Mouse (Mus musculus) liver, adult (tissue): ENCODE measurements at regions not wholly inside any gene's neighbourhood (a gene's known extent, or its start where the extent isn't known, plus 50 kb on each side); places are given as distances from the start of the nearest gene placed in this dataset.

Experiments used
- GATA4 ChIP-seq: IDR thresholded peaks from 2 replicates; pipeline ENCODE4 v1.6.1; 2014; ENCODE audit warnings: mild to moderate bottlenecking, low read length; ENCODE audit not compliant: insufficient replicate concordance

DNA sequence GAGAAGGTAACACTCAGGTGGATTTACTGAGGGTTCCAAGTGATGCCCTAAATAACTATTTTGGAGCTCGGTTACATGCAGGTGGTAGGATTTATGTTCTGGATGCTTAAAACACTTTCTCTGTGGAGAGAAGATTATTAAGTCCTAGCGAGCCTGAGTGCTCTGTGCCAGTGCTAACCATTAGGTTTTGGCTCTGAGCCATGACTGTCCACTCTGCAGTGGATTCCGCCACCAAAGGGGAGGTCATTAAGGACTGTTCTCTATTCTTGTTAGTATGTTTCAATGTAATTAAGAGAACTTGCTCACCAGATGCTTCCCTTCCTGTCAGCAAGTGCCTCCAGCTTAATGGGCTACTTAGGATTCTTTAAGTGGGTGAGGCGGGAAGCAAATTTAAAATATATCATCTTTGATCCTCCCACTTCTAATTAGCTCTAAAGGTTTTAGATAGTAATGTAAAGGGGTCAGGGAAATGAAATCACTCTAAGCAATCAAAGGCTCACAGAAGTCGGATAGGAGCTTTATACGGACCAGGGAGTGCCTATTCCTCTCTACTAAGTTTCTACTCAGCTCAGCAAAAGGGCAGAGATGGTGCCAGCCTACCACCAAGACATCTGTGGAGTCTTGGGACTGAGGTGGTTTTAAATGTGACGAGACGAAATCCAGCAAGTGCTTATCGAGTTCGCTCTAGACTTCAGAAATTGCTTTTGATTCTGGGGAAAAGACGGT lies 301.6 kb upstream of the Gm15217 start:
- TF ChIP-seq GATA4, result no peak

DNA sequence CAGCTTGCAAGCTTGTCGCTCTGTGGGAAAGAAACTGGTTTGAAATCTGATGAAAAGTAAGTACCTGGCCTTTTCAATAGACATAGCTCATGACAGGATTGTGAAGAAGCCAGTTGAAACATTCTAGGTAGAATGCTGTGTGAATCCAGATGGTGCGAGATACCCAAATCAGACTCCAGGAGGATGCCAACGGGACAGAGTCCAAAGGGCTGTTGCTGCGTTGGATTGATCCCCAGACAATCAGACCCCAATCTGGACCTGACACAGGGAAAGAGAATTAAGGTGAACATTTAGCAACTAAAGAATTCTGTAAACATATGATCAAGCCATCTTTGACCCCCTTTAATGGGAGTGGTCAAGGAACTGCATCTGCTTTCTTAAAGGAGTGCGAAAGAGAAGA lies 296.6 kb upstream of the Gm15217 start:
- no peak for TF ChIP-seq GATA4

DNA sequence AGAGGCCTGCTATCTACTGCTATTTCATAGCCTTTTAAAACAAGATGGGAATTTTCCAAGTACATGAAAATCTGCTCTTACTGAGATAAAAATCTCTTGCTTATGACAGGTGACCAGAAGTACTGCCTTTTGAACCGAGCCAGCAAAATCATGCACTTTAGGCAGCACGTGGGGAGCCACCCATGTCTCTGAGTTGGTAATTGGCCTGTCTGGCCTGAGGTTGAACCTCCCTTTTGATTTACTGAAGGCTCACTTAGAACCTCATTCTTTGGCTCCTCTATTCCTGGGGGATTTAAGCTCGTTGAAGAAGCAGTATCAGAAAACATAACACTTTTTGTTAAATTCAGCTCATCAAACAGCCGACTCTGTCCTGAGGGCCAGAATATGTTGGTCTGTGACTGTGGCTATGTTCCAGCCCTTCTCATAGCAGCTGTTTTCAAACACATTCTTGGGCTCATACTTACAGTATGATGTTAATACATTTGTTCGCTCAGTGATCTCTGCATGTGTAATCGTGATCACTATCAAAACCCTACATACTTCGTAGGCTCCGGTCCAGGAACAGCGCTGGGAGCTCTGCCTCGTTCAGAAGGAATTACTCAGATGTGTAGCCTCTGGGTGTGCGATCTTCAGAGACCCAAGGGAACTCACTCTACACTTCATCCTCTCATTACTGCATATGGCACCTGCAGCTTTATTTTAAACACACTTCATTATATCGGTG lies 290.1 kb upstream of the Gm15217 start:
- TF ChIP-seq GATA4, result no peak

DNA sequence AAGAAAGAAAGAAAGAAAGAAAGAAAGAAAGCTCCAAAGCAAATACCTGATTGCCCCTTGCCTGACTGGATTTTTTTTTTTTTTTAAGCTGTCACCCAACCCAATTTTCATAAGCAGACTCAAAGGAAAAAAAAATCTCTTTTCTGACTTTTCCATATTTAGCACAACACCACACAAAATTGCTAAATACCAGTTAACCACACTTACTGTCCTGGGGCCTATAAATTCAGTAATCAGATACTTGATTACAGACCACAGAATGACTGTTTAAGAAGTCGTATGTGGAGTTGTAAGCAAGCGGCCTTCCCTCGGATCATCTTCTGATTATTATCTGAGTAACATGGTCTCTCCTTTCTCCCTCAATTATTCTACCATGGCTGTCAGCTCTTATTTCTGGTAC lies 263.3 kb upstream of the Gm15217 start:
- no peak for TF ChIP-seq GATA4

DNA sequence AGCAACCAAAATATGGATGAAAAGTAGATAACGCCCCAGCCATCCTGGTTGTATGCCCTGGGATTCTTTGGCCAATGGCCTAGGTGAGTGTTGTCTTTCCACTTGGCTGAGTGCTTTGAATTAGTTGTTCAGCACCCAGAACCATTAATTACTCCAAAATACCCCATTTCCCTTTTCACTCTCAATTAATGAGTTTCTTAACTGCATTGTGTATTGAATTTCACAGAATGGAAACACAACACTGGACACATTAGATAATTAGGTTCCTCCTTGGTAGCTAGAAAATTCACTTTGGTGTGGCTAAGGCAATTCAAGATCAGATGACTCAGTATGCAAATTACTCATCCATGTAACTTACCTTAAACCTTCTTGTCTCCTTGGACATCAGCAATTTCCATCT lies 252.7 kb upstream of the Gm15217 start:
- TF ChIP-seq GATA4, result no peak

DNA sequence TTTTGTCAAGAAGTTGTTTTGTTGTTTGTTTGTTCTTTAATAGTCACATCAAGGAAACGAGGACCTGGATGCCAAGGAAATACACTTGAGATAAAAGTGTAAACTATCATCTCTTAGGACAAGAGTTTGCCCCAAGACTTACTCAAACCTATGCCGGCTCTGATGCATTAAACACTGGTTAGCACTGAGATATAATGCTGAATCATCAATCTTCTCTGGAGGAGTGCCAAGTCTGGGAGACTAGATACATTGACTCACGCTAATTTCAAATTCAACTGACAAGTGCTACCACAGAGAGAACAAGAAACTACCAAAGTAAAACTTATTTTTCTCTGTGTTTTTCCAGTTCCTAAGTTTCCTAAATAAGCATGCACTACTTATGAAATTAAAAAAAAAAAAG lies 249.5 kb upstream of the Gm15217 start:
- TF ChIP-seq GATA4, result no peak

DNA sequence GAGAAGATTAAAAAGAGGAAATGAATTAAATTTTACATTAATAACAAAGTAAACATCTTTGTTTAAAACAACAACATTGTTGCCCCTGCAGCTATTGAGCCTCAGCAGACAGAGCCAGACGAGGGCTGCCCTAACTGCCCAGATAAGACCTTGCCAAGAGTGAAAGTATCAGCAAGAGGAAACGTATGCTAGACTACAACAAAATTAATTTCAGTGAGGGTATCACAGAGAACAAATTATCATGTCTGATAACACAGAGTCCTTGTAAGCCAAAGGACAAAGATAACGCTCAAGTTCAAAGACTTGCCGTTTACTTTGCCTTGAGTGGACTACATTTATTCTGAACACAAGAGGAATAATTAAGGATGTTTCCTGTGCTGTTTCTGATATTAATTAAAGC lies 235.0 kb upstream of the Gm15217 start:
- peak; percentile 76 for TF ChIP-seq GATA4

DNA sequence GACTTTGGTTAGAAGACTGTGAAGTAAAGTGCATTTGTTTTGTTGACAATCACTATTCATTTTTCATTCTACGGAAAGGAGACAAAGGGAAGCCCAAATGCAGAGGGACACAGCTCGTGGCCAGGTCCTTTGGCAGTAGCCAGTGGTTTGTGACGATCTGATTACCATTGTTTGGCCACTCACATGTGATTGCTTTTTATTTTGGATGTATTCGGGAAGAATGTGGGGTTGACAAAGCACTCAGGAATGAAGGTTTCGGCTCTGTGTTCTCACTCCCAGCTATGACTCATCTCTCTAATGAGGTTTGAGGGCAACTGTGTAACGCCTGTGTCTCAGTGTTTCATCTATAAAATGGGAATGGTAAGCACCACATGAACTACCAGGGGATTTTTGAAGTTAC lies 234.5 kb upstream of the Gm15217 start:
- no peak for TF ChIP-seq GATA4

DNA sequence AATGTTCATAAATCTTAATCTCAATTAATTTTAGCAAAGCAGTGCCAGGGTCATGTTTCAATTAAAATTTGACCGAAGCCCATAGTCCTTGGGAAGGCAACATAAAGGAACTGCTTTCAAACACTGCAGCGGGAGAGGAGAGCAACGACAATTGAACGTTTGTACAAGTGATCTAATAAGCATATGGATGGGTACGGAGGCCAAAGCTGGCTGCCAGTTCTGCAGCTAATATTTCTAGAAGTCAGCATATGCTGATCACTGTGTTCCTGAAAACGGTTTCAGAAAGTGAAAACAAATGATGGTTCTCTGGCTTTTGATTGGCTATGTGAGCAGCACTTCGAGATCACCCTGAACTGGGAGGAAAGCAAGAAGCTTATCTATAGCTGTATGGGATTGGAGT lies 233.6 kb upstream of the Gm15217 start:
- no peak for TF ChIP-seq GATA4

DNA sequence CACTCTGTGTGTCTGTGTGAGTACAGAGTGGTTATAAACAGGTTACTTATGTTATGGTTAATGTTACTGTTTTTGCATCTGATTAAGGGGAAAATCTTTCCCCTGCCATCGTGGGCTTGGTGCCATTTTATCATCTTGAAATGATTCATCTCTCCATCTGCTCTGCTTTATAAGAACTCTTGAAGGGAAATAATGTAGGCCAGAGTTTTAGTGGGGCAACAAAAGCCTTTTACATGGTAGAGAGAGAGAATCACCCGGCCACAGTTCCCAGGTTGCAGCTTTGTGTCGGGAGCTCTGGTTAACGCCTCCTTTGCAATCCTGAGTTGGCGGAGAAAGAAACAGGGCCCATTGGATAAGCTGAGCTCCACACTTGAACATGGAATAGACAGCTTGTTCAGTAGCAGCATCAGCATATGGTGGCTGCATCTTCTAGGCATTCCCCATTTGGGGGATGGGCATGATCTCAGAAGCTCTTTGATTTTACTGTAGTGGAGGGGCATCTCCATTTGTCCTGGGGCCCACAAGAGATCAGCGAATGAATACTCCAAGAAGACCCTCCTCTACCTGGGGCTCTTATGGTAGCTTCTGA lies 230.0 kb upstream of the Gm15217 start:
- no peak for TF ChIP-seq GATA4

DNA sequence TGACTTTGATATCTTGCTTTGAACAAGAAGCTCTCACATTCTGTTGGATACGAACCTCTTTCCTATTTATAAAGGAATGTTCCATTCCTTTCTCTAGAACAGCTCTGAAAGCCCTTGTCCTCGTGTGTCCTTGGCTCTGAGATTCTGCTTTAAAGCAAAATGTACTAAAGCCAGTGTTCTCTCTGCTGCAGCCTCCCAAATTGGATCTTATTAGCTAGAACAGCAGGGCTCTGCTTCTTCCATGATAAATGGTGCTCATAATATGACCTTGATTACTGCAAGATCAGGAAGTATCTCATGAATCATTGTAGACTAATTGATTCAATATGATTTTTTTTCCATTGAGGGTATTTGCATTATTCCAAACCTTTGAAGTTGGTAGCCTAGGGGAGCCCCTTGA lies 220.5 kb upstream of the Gm15217 start:
- no peak for TF ChIP-seq GATA4

DNA sequence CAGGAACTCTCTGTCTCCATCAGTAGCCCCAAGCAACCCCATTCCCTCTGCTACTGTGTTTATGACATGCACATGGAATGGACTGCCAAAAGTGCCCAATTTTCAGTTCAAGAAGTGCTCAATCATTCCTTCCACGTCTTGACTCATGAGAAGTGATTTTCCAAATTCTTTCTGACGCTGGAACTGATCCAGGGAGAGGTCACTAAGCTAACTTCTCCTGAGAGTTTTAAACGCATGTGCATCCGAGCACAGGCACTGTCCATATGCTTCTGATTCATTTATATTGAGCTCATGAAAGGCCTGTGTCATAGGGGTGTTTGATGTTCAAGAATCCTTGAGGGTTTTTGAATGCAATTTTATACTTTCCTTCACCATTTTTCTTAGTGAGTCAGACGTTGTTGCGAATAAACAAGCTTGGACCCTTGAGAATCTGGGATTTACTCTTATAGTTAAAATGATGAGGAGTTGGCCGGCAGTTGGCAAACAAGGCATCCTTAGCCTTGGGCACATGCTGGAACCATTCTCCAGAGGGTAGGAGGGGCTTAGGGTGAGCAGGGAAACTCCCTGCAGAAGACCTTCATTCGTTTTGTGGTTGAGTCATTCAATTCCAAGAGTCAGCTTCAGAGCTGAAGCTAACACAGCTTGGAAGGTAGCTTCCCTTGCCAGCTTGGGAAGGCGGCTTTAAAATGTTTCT lies 206.9 kb upstream of the Gm15217 start:
- no peak for TF ChIP-seq GATA4

DNA sequence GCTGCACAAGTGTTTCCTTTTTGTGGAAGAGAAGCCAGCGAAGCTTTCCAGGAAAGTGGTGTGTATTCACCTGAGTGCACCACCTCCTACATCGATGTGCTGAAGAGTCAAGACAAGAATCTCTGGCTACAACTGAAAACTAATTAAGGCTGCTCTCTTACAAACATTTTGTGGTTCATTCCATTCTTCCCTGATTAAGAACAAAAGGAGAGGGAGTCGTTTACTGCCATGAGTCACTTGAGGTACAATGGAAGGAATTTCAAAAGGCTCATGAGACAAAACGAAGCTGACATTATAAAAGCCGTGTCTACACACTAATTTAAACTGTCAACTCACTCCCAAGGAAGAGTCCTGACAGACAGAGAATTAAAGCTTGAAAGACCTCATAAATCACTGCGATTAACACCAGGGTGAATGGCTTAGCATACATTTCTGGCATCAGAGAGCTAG lies 206.3 kb upstream of the Gm15217 start:
- no peak for TF ChIP-seq GATA4

DNA sequence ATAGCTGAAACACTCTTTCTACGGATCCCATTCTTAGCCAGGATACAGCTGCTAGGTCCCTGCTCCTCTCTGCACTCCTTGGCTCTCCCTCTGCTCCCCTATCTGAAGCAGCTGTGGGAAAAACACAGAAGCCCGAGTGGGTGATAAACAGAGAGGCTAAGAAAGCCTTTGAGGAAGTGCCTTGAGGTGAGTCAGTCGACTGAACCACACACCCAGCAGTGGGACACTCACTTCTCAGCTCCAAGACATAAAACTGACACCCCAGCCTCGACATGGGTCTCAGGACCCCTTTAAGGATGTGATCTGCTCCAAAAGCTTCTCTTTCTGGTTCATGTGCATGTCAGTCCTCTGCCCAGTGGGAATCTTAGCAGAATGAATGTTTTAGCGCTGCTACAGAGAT lies 204.8 kb upstream of the Gm15217 start:
- TF ChIP-seq GATA4, result no peak

DNA sequence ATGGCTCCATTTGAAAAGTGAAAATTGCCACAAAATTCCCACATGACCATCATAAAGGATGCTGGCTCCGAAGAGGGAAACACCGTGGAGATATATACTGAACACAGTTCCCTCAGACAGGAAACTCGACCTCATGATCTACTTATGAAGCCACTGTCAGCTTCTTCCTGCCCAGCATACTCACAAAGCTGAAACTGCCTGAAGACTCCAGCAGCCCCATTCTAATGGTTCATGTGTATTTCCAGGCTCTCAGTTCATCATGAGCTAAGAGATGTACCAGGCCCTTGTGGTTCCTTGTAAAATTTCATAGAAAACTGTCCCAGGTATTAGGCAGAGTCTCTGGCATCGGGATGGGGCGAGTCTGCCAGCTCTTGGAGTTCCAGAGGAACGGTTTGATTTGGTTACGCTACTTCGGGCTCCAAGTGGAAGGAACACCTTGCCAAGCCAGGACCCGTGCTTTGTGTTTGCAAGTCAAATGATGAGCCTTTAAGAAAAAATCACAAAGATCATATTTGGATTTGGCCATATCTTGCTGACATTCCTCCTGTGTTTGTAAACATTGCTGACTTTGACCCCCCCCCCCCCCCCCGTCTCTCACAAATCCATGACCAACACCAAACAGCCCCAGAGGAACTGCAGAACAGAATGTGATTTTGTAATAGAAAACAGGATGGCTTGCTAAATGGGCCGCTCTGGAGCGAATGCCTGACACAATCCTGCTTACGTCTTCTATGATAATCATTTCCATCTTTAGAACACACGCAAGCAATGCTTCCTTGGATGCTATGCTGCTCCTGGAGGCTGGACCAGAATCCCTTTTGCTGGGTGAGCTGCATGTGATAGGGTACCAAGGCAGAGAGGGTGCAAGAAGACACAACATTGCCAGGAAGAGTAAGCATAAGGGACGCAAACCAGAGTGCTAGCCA lies 203.7 kb upstream of the Gm15217 start:
- TF ChIP-seq GATA4, result no peak
